Mouse (Mus musculus) intestine, postnatal 0 days (tissue): Measurements from ENCODE around the gene Hcn2. TPM values are rescaled to one million over a fixed set of nuclear protein-coding genes. Genes with fewer than 3 reads are reported as not detected.

ENCODE experiments used
- ATAC-seq: fragments of 200-750 bp; cut with Nextera tagmentation; 2 replicates; pipeline ENCODE4 v1.8.0; 2017; ENCODE audit warnings: mild to moderate bottlenecking, moderate TSS enrichment, moderate library complexity
- H3K27ac ChIP-seq: fragments of 300-500 bp; sonication (generic); 2 replicates; pipeline ENCODE4 v1.5.1; 2014; ENCODE audit warnings: mild to moderate bottlenecking, low read depth, low read length, moderate library complexity
- H3K27me3 ChIP-seq: fragments of 300-500 bp; sonication (generic); replicated peaks from 2 replicates; pipeline ENCODE4 v1.6.1; 2014; ENCODE audit warnings: low read length, mixed read lengths; ENCODE audit not compliant: control insufficient read depth, insufficient read depth
- H3K36me3 ChIP-seq: fragments of 300-500 bp; sonication (generic); 2 replicates; pipeline ENCODE4 v1.6.1; 2014; ENCODE audit warnings: mild to moderate bottlenecking, moderate library complexity; ENCODE audit not compliant: control insufficient read depth, insufficient read depth
- H3K4me1 ChIP-seq: fragments of 300-500 bp; sonication (generic); replicated peaks from 2 replicates; pipeline ENCODE4 v1.6.1; 2014; ENCODE audit warnings: antibody characterized with exemption, low read length, mixed read lengths; ENCODE audit not compliant: control insufficient read depth, insufficient read depth
- H3K4me2 ChIP-seq: fragments of 300-500 bp; sonication (generic); replicated peaks from 2 replicates; pipeline ENCODE4 v1.6.1; 2014; ENCODE audit warnings: low read depth, mild to moderate bottlenecking, moderate library complexity
- H3K4me3 ChIP-seq: fragments of 300-500 bp; sonication (generic); 2 replicates; pipeline ENCODE4 v1.5.1; 2014; ENCODE audit warnings: low read depth, low read length
- H3K9ac ChIP-seq: fragments of 300-500 bp; sonication (generic); 2 replicates; pipeline ENCODE4 v1.6.1; 2014; ENCODE audit warnings: mild to moderate bottlenecking, low read depth, low read length
- H3K9me3 ChIP-seq: fragments of 300-500 bp; sonication (generic); 2 replicates; pipeline ENCODE4 v1.6.1; 2016; ENCODE audit warnings: mixed run types; ENCODE audit not compliant: control insufficient read depth
- CTCF ChIP-seq: sonication (generic); IDR thresholded peaks from 2 replicates; pipeline ENCODE4 v1.5.1; 2016; ENCODE audit warnings: low read depth, mild to moderate bottlenecking, control low read depth, antibody characterized with exemption, moderate library complexity
- WGBS: fragments of 180-500 bp; shearing (Covaris S2); extraction: QIAGEN DNeasy Blood & Tissue Kit; methylation state at CpG from one replicate; pipeline ENCODE4 v1.1.7; 2014; 5-methylcytosine and 5-hydroxymethylcytosine counted together
- polyA plus RNA-seq: library from polyadenylated mRNA; unstranded; fragments of >200 nt; fragmentation: Nextera tagmentation; extraction: Ambion mirVana; gene quantifications from 2 replicates; pipeline ENCODE4 v1.2.1, GENCODE M21; 2015

Hcn2 gene
- polyA plus RNA-seq, 1 experiment from 2014 or later = 0.38 TPM

- Histone ChIP-seq H3K4me3 (no peak overlapping the region), H3K4me1 (peaks cover 4% of the 10 kb centered on the region; the same call in 1 of the 2 replicates), H3K9me3 (no peaks in the 10 kb centered on the region), H3K9ac (no peak overlapping the region), H3K4me2 (0 out of 2 replicates have a peak overlapping the region, but pooled peaks have one; percentile 13), H3K27me3 (no peaks in the 10 kb centered on the region), H3K36me3 (peaks cover 32% of the 10 kb centered on the region), H3K27ac (no peak overlapping the region)
- no peak for TF ChIP-seq CTCF
- 54% methylated on average over 7 of the region's 7 CpGs for WGBS
- no peak for ATAC-seq
These were observed 47.8 kb downstream of the Hcn2 start for GRCm38 (mm10) chr10:79764234-79764633.

- no peak overlapping the region for H3K9ac ChIP-seq
- H3K9me3 ChIP-seq = no peaks in the 10 kb centered on the region
- no peak for ATAC-seq
- 0 out of 2 replicates have a peak overlapping the region, but pooled peaks have one; percentile 91 for H3K4me3 ChIP-seq
- peaks cover 4% of the 10 kb centered on the region; the same call in 1 of the 2 replicates for H3K4me1 ChIP-seq
- H3K27ac ChIP-seq = no peak overlapping the region
- peaks cover 25% of the 10 kb centered on the region for H3K36me3 ChIP-seq
- H3K27me3 ChIP-seq = no peaks in the 10 kb centered on the region
- 49% methylated on average over 2 of the region's 2 CpGs for WGBS
- peak overlapping the region; percentile 83 for H3K4me2 ChIP-seq
- no peak for TF ChIP-seq CTCF
These were observed 48.9 kb downstream of the Hcn2 start for GRCm38 (mm10) chr10:79765228-79765745.

DNA sequence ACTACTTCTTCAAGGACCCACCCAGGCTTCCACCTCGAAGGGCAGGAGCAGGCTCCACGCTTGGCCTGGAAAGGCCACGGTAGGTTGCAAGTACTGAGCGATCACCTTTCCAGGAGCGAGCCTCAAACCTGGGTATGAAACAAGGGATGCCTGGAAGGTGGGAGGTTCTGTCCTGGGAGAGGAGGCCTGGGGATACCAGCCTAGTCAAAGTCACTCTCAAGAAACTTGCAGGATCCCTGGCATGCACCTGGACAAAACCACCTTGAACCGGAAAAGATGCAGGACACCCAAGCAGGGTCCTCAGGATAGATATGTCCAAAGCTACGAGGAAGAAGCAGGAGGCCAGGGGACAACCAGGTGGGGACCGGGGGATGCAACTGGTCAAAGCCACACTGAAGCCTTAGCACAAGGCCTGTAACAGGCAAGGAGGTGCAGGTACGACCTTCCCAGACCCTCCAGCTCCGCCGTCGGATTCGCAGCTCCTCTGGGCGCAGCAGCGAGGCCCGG lies 49.6 kb downstream of the Hcn2 start:
- no peaks in the 10 kb centered on the region for H3K27me3 ChIP-seq
- peak overlapping the region; percentile 90; the same call in 1 of the 2 replicates for H3K27ac ChIP-seq
- 3% methylated on average over 16 of the region's 16 CpGs for WGBS
- no peak for ATAC-seq
- H3K9ac ChIP-seq = peak overlapping the region; percentile 94
- H3K4me2 ChIP-seq = peak overlapping the region; percentile 83
- TF ChIP-seq CTCF = no peak
- peak overlapping the region; percentile 91 for H3K4me3 ChIP-seq
- H3K9me3 ChIP-seq = no peaks in the 10 kb centered on the region
- H3K36me3 ChIP-seq = peaks cover 17% of the 10 kb centered on the region
- peaks cover 4% of the 10 kb centered on the region; the same call in 1 of the 2 replicates for H3K4me1 ChIP-seq

DNA sequence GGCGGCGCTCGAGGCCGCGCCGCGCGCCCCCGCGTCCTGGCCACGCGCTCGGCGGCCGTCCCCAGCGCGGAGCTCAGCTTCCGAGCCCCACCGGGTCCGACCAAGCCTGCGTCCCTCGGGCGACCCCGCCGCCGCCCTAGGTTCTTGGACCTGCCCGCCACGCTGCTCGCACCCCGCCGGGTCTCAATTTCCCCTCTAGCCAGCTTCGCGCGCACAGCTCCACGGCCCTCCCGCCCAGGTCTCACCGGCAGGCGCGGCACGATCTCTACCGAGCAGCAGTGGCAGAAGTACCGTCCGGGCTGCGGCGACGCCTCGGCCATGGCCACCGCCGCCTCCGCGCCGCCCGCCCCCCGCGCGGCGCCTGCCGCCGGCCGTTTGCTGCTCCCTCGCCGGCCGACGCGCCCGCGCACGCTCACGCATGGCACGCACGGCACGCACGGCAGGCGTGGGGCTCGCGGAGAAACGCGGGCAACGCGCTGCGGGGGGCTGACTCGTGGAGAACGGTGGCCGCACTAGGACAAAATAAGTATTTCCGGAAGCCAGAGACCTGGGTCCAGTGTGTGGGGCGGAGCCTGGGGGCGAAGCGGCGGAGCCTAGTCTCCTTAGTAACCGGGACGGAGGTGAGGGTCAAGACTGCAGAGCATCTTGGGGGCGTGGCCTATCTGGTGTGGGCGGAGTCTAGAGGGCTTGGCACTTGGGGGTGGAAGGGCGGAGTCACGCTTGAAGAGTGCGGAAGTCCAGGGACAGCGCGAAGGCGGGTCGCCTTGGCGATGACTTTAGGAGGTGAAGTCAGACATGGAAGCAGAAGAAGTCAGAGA lies 50.3 kb downstream of the Hcn2 start, which contains the start of gene Rnf126:
Gene Rnf126 (minus strand): TSS at position 445 of the 818 bp plus-strand sequence.
- H3K27me3 ChIP-seq = no peaks in the 10 kb centered on the region

GRCm38 (mm10) chr10:79767372-79768244 lies 51.2 kb downstream of the Hcn2 start:
- Histone ChIP-seq H3K9ac (no peak overlapping the region), H3K4me1 (peaks cover 4% of the 10 kb centered on the region; the same call in 1 of the 2 replicates), H3K9me3 (no peaks in the 10 kb centered on the region), H3K27me3 (no peaks in the 10 kb centered on the region), H3K36me3 (peaks cover 2% of the 10 kb centered on the region; the same call in 1 of the 2 replicates), H3K4me2 (peak overlapping the region; percentile 83), H3K27ac (peak overlapping the region; percentile 90), H3K4me3 (peak overlapping the region; percentile 91)
- TF ChIP-seq CTCF = no peak
- WGBS = 10% methylated on average over 40 of the region's 40 CpGs
- peak; percentile 41 for ATAC-seq

More for the DNA sequence above, 50.3 kb downstream of the Hcn2 start, which contains the start of gene Rnf126:
- peak within 1 kb of the TSS; percentile 91 for H3K4me3 ChIP-seq
- no peak for TF ChIP-seq CTCF
- under 1% methylated on average over 92 of the region's 101 CpGs for WGBS
- H3K9ac ChIP-seq = peak within 1 kb of the TSS; percentile 94
- H3K9me3 ChIP-seq = no peaks in the 10 kb centered on the region
- H3K27ac ChIP-seq = peak within 1 kb of the TSS; percentile 90
- H3K4me1 ChIP-seq = peaks cover 4% of the 10 kb centered on the region; the same call in 1 of the 2 replicates
- peak; percentile 94 for ATAC-seq
- peaks cover 11% of the 10 kb centered on the region; the same call in 1 of the 2 replicates for H3K36me3 ChIP-seq
- peak within 1 kb of the TSS; percentile 83 for H3K4me2 ChIP-seq
